Mouse (Mus musculus): ENCODE results near the gene Fry. TPM values are rescaled to one million over a fixed set of nuclear protein-coding genes. Genes with fewer than 3 reads are reported as not detected.

Gene Fry
- polyA plus RNA-seq, 1 experiment from 2014 or later = 41.9 TPM

GRCm38 (mm10) chr5:150425038-150425437, 306.6 kb downstream of the Fry start:
- no peaks in the 10 kb centered on the region for H3K4me1 ChIP-seq (replicated peaks)
- H3K4me3 ChIP-seq = no peak overlapping the region
- 75% methylated on average over 5 of the region's 5 CpGs for WGBS
- H3K36me3 ChIP-seq = peaks cover 85% of the 10 kb centered on the region
- no peak overlapping the region for H3K9ac ChIP-seq
- H3K4me2 ChIP-seq = no peak overlapping the region
- no peaks in the 10 kb centered on the region for H3K9me3 ChIP-seq
- no peak for ATAC-seq (ENCODE audit: low read depth)
- no peak overlapping the region for H3K27ac ChIP-seq (replicated peaks)
- no peaks in the 10 kb centered on the region for H3K27me3 ChIP-seq

- Histone ChIP-seq H3K27ac (replicated peaks) (no peak overlapping the region), H3K9me3 (no peaks in the 10 kb centered on the region), H3K4me2 (no peak overlapping the region), H3K27me3 (no peaks in the 10 kb centered on the region), H3K9ac (no peak overlapping the region), H3K4me3 (no peak overlapping the region), H3K36me3 (peaks cover 82% of the 10 kb centered on the region), H3K4me1 (replicated peaks) (no peaks in the 10 kb centered on the region)
- 76% methylated on average over 3 of the region's 3 CpGs for WGBS
- ATAC-seq (ENCODE audit: low read depth) = no peak
These were observed 308.1 kb downstream of the Fry start for GRCm38 (mm10) chr5:150426595-150426994.

GRCm38 (mm10) chr5:150431286-150431685, 312.8 kb downstream of the Fry start:
- no peak overlapping the region for H3K27ac ChIP-seq (replicated peaks)
- H3K4me3 ChIP-seq = no peak overlapping the region
- no peak overlapping the region for H3K4me2 ChIP-seq
- 93% methylated on average over 7 of the region's 7 CpGs for WGBS
- no peaks in the 10 kb centered on the region for H3K27me3 ChIP-seq
- peaks cover 84% of the 10 kb centered on the region for H3K36me3 ChIP-seq
- ATAC-seq (ENCODE audit: low read depth) = no peak
- no peaks in the 10 kb centered on the region for H3K4me1 ChIP-seq (replicated peaks)
- no peaks in the 10 kb centered on the region for H3K9me3 ChIP-seq
- H3K9ac ChIP-seq = no peak overlapping the region

- peaks cover 80% of the 10 kb centered on the region for H3K36me3 ChIP-seq
- no peak for ATAC-seq (ENCODE audit: low read depth)
- no peak overlapping the region for H3K4me2 ChIP-seq
- H3K9ac ChIP-seq = no peak overlapping the region
- no peaks in the 10 kb centered on the region for H3K27me3 ChIP-seq
- H3K9me3 ChIP-seq = no peaks in the 10 kb centered on the region
- whole genome bisulfite sequencing = 94% methylated on average over 2 of the region's 2 CpGs
- no peak overlapping the region for H3K27ac ChIP-seq (replicated peaks)
- no peak overlapping the region for H3K4me3 ChIP-seq
- H3K4me1 ChIP-seq (replicated peaks) = no peaks in the 10 kb centered on the region
These were observed 314.5 kb downstream of the Fry start for GRCm38 (mm10) chr5:150432960-150433359.

GRCm38 (mm10) chr5:150436629-150437389, 318.4 kb downstream of the Fry start:
- H3K36me3 ChIP-seq = peaks cover 79% of the 10 kb centered on the region
- no peaks in the 10 kb centered on the region for H3K27me3 ChIP-seq
- peak overlapping the region; percentile 47 for H3K4me2 ChIP-seq
- no peak for ATAC-seq (ENCODE audit: low read depth)
- no peak overlapping the region for H3K27ac ChIP-seq (replicated peaks)
- 27% methylated on average over 34 of the region's 34 CpGs for WGBS
- H3K4me1 ChIP-seq (replicated peaks) = no peaks in the 10 kb centered on the region
- no peaks in the 10 kb centered on the region for H3K9me3 ChIP-seq
- peak overlapping the region; percentile 22 for H3K4me3 ChIP-seq
- H3K9ac ChIP-seq = 0 out of 2 replicates have a peak overlapping the region, but pooled peaks have one; percentile 31

- no peak overlapping the region for H3K4me3 ChIP-seq
- H3K9ac ChIP-seq = no peak overlapping the region
- H3K27ac ChIP-seq (replicated peaks) = no peak overlapping the region
- ATAC-seq (ENCODE audit: low read depth) = no peak; the same call in 1 of the 2 replicates
- H3K4me2 ChIP-seq = no peak overlapping the region
- H3K36me3 ChIP-seq = peaks cover 58% of the 10 kb centered on the region
- H3K27me3 ChIP-seq = no peaks in the 10 kb centered on the region
- H3K4me1 ChIP-seq (replicated peaks) = no peaks in the 10 kb centered on the region
- 37% methylated on average over 7 of the region's 7 CpGs for WGBS
- H3K9me3 ChIP-seq = no peaks in the 10 kb centered on the region
These were observed 323.2 kb downstream of the Fry start for GRCm38 (mm10) chr5:150441690-150442089.

GRCm38 (mm10) chr5:150451281-150452003, 333.0 kb downstream of the Fry start:
- no peaks in the 10 kb centered on the region for H3K4me1 ChIP-seq (replicated peaks)
- 82% methylated on average over 9 of the region's 9 CpGs for WGBS

GRCm38 (mm10) chr5:150452004-150452626, 333.7 kb downstream of the Fry start:
- Histone ChIP-seq H3K36me3 (peaks cover 94% of the 10 kb centered on the region), H3K4me1 (replicated peaks) (no peaks in the 10 kb centered on the region), H3K27ac (replicated peaks) (no peak overlapping the region), H3K9ac (no peak overlapping the region), H3K9me3 (peaks cover 15% of the 10 kb centered on the region; the same call in 1 of the 2 replicates), H3K4me3 (no peak overlapping the region), H3K4me2 (no peak overlapping the region), H3K27me3 (no peaks in the 10 kb centered on the region)
- no peak for ATAC-seq (ENCODE audit: low read depth)
- 37% methylated on average over 1 of the region's 1 CpGs for WGBS

More at GRCm38 (mm10) chr5:150451281-150452003, 333.0 kb downstream of the Fry start:
- Histone ChIP-seq H3K4me2 (no peak overlapping the region), H3K9ac (no peak overlapping the region), H3K36me3 (peaks cover 99% of the 10 kb centered on the region), H3K27ac (replicated peaks) (no peak overlapping the region), H3K9me3 (peaks cover 15% of the 10 kb centered on the region; the same call in 1 of the 2 replicates), H3K27me3 (no peaks in the 10 kb centered on the region), H3K4me3 (no peak overlapping the region)
- no peak for ATAC-seq (ENCODE audit: low read depth)

- H3K9me3 ChIP-seq = peaks cover 15% of the 10 kb centered on the region; the same call in 1 of the 2 replicates
- no peak for ATAC-seq (ENCODE audit: low read depth)
- H3K9ac ChIP-seq = no peak overlapping the region
- H3K27ac ChIP-seq (replicated peaks) = no peak overlapping the region
- peaks cover 92% of the 10 kb centered on the region for H3K36me3 ChIP-seq
- no peaks in the 10 kb centered on the region for H3K27me3 ChIP-seq
- H3K4me1 ChIP-seq (replicated peaks) = peaks cover 4% of the 10 kb centered on the region; the same call in 1 of the 2 replicates
- no peak overlapping the region for H3K4me2 ChIP-seq
- no peak overlapping the region for H3K4me3 ChIP-seq
These were observed 334.2 kb downstream of the Fry start for GRCm38 (mm10) chr5:150452671-150453070.

GRCm38 (mm10) chr5:150453490-150453889, 335.0 kb downstream of the Fry start:
- H3K4me2 ChIP-seq = no peak overlapping the region
- H3K27ac ChIP-seq (replicated peaks) = no peak overlapping the region
- no peak overlapping the region for H3K9ac ChIP-seq
- peaks cover 92% of the 10 kb centered on the region for H3K36me3 ChIP-seq
- no peaks in the 10 kb centered on the region for H3K27me3 ChIP-seq
- WGBS = 81% methylated on average over 4 of the region's 4 CpGs
- H3K4me1 ChIP-seq (replicated peaks) = peaks cover 12% of the 10 kb centered on the region
- peaks cover 15% of the 10 kb centered on the region; the same call in 1 of the 2 replicates for H3K9me3 ChIP-seq
- H3K4me3 ChIP-seq = no peak overlapping the region
- no peak for ATAC-seq (ENCODE audit: low read depth)

GRCm38 (mm10) chr5:150457165-150457903, 338.9 kb downstream of the Fry start:
- Histone ChIP-seq H3K4me1 (replicated peaks) (peaks cover 15% of the 10 kb centered on the region), H3K4me3 (no peak overlapping the region), H3K9ac (no peak overlapping the region), H3K27me3 (no peaks in the 10 kb centered on the region), H3K9me3 (peaks cover 15% of the 10 kb centered on the region; the same call in 1 of the 2 replicates), H3K36me3 (peaks cover 84% of the 10 kb centered on the region), H3K27ac (replicated peaks) (no peak overlapping the region), H3K4me2 (peak overlapping the region; percentile 9; the same call in 1 of the 2 replicates)
- no peak for ATAC-seq (ENCODE audit: low read depth)
- 77% methylated on average over 17 of the region's 17 CpGs for WGBS

All from neural tube, embryonic 13.5 days (tissue).